11 mouse cellular contexts compared by ENCODE assay signal in the genomic region with DNA sequence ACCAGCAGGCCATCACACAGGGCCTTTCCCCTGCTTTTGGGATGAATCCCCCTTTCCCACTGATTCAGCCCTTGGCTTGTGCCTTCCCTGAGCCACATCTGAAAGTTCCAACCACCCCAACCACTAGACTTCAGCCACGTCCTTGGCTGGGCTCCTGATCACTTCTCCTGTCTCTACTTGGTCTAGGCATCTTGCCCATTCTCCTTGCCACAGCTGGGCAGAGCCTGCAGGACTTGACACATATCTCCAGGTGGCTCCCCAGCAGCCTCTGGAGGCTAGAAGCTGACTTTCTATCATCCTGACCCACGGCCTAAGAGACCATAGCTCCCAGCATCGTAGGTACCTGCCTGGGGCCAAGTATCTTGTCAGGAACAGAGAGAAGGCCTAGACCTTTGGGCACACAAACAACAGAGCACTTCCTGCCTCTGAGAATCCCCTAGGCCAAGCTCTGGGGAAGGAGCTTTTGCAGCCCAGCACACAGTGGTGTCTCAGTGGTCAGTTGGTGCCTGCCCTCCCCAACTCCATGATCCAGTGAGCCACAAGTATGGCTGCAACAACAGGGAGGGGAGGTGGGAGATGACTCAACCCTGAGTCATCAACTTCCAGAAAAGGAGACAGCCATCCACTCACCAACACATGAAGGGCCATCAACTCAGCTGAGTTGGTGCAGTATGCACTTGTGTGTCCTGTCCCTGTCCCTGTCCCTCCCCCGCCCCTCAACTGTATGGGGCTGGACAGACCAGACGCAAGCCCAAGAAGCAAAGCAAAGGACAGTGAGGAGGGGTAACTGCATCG. TPM values are rescaled to one million over a fixed set of nuclear protein-coding genes. Genes with fewer than 3 reads are reported as not detected.
DNase-seq lines count a peak whose midpoint lies in the region; ATAC-seq and TF ChIP-seq lines count a peak whose summit lies in the region.
"Had no signal": no experiment of that assay in that cellular context is flagged by ENCODE, and none has a peak within 500 bp of the region (broad histone marks: within the 10 kb centered on the region; RNA-seq: fewer than 3 reads in every experiment).

No protein-coding gene starts in this region.

- no peak overlapping the region for H3K9ac ChIP-seq in ES-E14 (ENCODE audit: insufficient read depth, low read depth, low read length, poor library complexity, severe bottlenecking)
- H3K9ac ChIP-seq: heart, embryonic 15.5 days had no signal

- peak; percentile 51 for ATAC-seq in granulocyte monocyte progenitor cell, adult 5-6 weeks (replicated peaks; ENCODE audit: poor library complexity, severe bottlenecking)

- peak; percentile 23 for DNase-seq in heart, postnatal 4 days
- no peak for DNase-seq in heart, postnatal 36 days
- DNase-seq in 3T3-L1 (ENCODE audit: low read depth, low spot score) (peak; percentile 96), ES-E14 (ENCODE audit: low read depth, low spot score) (no peak)
- no peak for DNase-seq in thymus, postnatal 25 days
- no peak for DNase-seq in gastrocnemius, adult 18-20 months (ENCODE audit: low spot score)
- DNase-seq: cerebellum, postnatal 25 days; left cerebral cortex, postnatal 4 days had no signal

- H3K4me1 ChIP-seq in ES-E14 (ENCODE audit: control insufficient read depth in 2 of 2, insufficient read depth in 2 of 2, low read length in 2 of 2, poor library complexity in 1 of 2) = peaks cover 0 to 20% of the 10 kb centered on the region in 2 experiments; a peak in 3 of 4 replicates

- no peak overlapping the region for H3K27ac ChIP-seq in ES-E14 (ENCODE audit: insufficient read depth, low read depth, low read length, poor library complexity, severe bottlenecking)
- H3K27ac ChIP-seq: layer of hippocampus, adult 2 months had no signal

- H3K9me3 ChIP-seq in ES-E14 (ENCODE audit: control insufficient read depth, insufficient read depth, low read depth, low read length) = no peaks in the 10 kb centered on the region
- H3K9me3 ChIP-seq: heart, embryonic 15.5 days had no signal

- H3K4me3 ChIP-seq in ES-E14 (ENCODE audit: insufficient read depth in 1 of 2, low read depth in 1 of 2, low read length in 2 of 2, poor library complexity in 1 of 2, severe bottlenecking in 1 of 2) = no peak overlapping the region
- H3K4me3 ChIP-seq: heart, embryonic 15.5 days; layer of hippocampus, adult 2 months had no signal

- no peaks in the 10 kb centered on the region for H3K36me3 ChIP-seq in ES-E14 (ENCODE audit: control insufficient read depth, insufficient read depth, low read length, poor library complexity, severe bottlenecking)
- H3K36me3 ChIP-seq: heart, embryonic 15.5 days had no signal

- intact Hi-C loops in heart, postnatal 36 days (cut with DNase I) = no loop called here

- in situ Hi-C loops in ES-E14 (cut with MboI; ENCODE audit: low sequenced_read_pairs in 2 of 2, unreplicated experiment in 2 of 2) = no loop called here

TF ChIP-seq in ES-E14, 5 proteins besides CTCF, POLR2A, EP300 and RAD21:
- TF ChIP-seq MAFK (IDR thresholded peaks at IDR 0.05; ENCODE audit: insufficient read depth, low read depth, low read length) = 0 out of 2 replicates have a peak, but pooled peaks have one; percentile 3
- TF ChIP-seq ZC3H11A (IDR thresholded peaks at IDR 0.05; ENCODE audit: borderline replicate concordance, low read depth, low read length) = no peak

RNA-seq across cellular contexts. Expression of gene Inf2, which starts 10.1 kb away (rescaled TPM):
- 10 to 100 TPM; 18.6 to 19.7 TPM for total RNA-seq in heart, postnatal 4 days (2021)
- total RNA-seq in heart, postnatal 36 days (2021) = 10 to 100 TPM; 16.6 to 23.9 TPM
- total RNA-seq in ES-E14 (2012; rRNA removed) = 17.8 and 21.0 TPM in 2 replicates
- 18.1 and 23.3 TPM in 2 replicates for total RNA-seq in granulocyte monocyte progenitor cell, adult 5-6 weeks (2014; fragmentation: Nextera tagmentation)
- total RNA-seq in granulocyte monocyte progenitor cell, adult 5-6 weeks (2017) = 3.6 and 7.8 TPM in 2 replicates
- total RNA-seq in gastrocnemius, adult 18-20 months (2021) = 10 to 100 TPM in 1 of 2 experiments, 1 to 10 TPM in 1; 7.7 to 11.0 TPM

RNA-seq across cellular contexts. Expression of gene Adssl1, which starts 41.4 kb away (rescaled TPM):
- 100 to 1,000 TPM; 135 to 137 TPM for total RNA-seq in heart, postnatal 4 days (2021)
- total RNA-seq in heart, postnatal 36 days (2021) = 100 to 1,000 TPM; 162 to 165 TPM
- 2.0 and 2.4 TPM in 2 replicates for total RNA-seq in ES-E14 (2012; rRNA removed)
- total RNA-seq in granulocyte monocyte progenitor cell, adult 5-6 weeks (2014; fragmentation: Nextera tagmentation) = 128 and 139 TPM in 2 replicates
- 109 and 122 TPM in 2 replicates for total RNA-seq in granulocyte monocyte progenitor cell, adult 5-6 weeks (2017)
- 1,000 to 10,000 TPM in 1 of 2 experiments, 100 to 1,000 TPM in 1; 975 to 1,075 TPM for total RNA-seq in gastrocnemius, adult 18-20 months (2021)

Comparison
In these comparisons a context has a peak if more than half of its experiments do, and no peak if none do; other contexts are left out.
1. DNase-seq: peak in heart, postnatal 4 days (single experiment) and 3T3-L1 (single experiment); none in heart, postnatal 36 days (0 of 2), ES-E14 (single experiment), thymus, postnatal 25 days (single experiment) and gastrocnemius, adult 18-20 months (single experiment).
2. RNA of gene Adssl1, which starts 41.4 kb away (total RNA-seq): 975 to 1,075 TPM in gastrocnemius, adult 18-20 months, 162 to 165 TPM in heart, postnatal 36 days, 135 to 137 TPM in heart, postnatal 4 days and 109 to 139 TPM in granulocyte monocyte progenitor cell, adult 5-6 weeks; 2.0 to 2.4 TPM in ES-E14; every median in the first group is over 10 times any median in the second.